Mouse (Mus musculus): ENCODE measurements around the gene Bdh1. TPM values are rescaled to one million over a fixed set of nuclear protein-coding genes. Genes with fewer than 3 reads are reported as not detected.

Gene Bdh1
- polyA plus RNA-seq, 1 experiment from 2014 or later = 208 TPM

- Histone ChIP-seq H3K27me3 (ENCODE audit: insufficient read depth, low read length) (no peaks in the 10 kb centered on the region), H3K36me3 (replicated peaks; ENCODE audit: insufficient read depth, low read length) (no peaks in the 10 kb centered on the region), H3K4me2 (ENCODE audit: low read depth, low read length) (no peak overlapping the region), H3K27ac (ENCODE audit: low read depth) (no peak overlapping the region), H3K4me3 (ENCODE audit: low read depth, low read length) (no peak overlapping the region), H3K4me1 (ENCODE audit: insufficient read depth) (no peaks in the 10 kb centered on the region), H3K9me3 (ENCODE audit: low read length) (no peaks in the 10 kb centered on the region), H3K9ac (replicated peaks) (no peak overlapping the region)
- TF ChIP-seq EP300 (IDR thresholded peaks at IDR 0.05; ENCODE audit: low read depth) (no peak), CTCF (IDR thresholded peaks at IDR 0.05; ENCODE audit: low read depth) (no peak)
- 61% methylated on average over 9 of the region's 9 CpGs for WGBS (ENCODE audit: insufficient replicate concordance)
- DNase-seq = no peak
- no peak for ATAC-seq
Measured at GRCm38 (mm10) chr16:31415885-31416450, 6.1 kb upstream of the Bdh1 start.

- DNase-seq = no peak
- Histone ChIP-seq H3K27me3 (ENCODE audit: insufficient read depth, low read length) (no peaks in the 10 kb centered on the region), H3K9me3 (ENCODE audit: low read length) (no peaks in the 10 kb centered on the region), H3K27ac (ENCODE audit: low read depth) (peak overlapping the region; percentile 71), H3K9ac (replicated peaks) (0 out of 2 replicates have a peak overlapping the region, but pooled peaks have one; percentile 11), H3K4me3 (ENCODE audit: low read depth, low read length) (no peak overlapping the region), H3K36me3 (replicated peaks; ENCODE audit: insufficient read depth, low read length) (no peaks in the 10 kb centered on the region), H3K4me2 (ENCODE audit: low read depth, low read length) (no peak overlapping the region), H3K4me1 (ENCODE audit: insufficient read depth) (0 out of 2 replicates have a peak, but pooled peaks cover 2% of the 10 kb centered on the region)
- no peak for ATAC-seq
- WGBS (ENCODE audit: insufficient replicate concordance) = 67% methylated on average over 3 of the region's 3 CpGs
- TF ChIP-seq EP300 (IDR thresholded peaks at IDR 0.05; ENCODE audit: low read depth) (no peak), CTCF (IDR thresholded peaks at IDR 0.05; ENCODE audit: low read depth) (no peak)
Measured at GRCm38 (mm10) chr16:31418704-31419103, 3.4 kb upstream of the Bdh1 start.

- no peak overlapping the region for H3K4me3 ChIP-seq (ENCODE audit: low read depth, low read length)
- ATAC-seq (peak; percentile 84), DNase-seq (peak; percentile 76)
- H3K36me3 ChIP-seq (replicated peaks; ENCODE audit: insufficient read depth, low read length) = no peaks in the 10 kb centered on the region
- no peaks in the 10 kb centered on the region for H3K9me3 ChIP-seq (ENCODE audit: low read length)
- H3K4me2 ChIP-seq (ENCODE audit: low read depth, low read length) = peak overlapping the region; percentile 26; the same call in 1 of the 2 replicates
- peak overlapping the region; percentile 71 for H3K27ac ChIP-seq (ENCODE audit: low read depth)
- no peak for TF ChIP-seq CTCF (IDR thresholded peaks at IDR 0.05; ENCODE audit: low read depth)
- peak; percentile 84 for TF ChIP-seq EP300 (IDR thresholded peaks at IDR 0.05; ENCODE audit: low read depth)
- no peak overlapping the region; the same call in 1 of the 2 replicates for H3K9ac ChIP-seq (replicated peaks)
- 0 out of 2 replicates have a peak, but pooled peaks cover 2% of the 10 kb centered on the region for H3K4me1 ChIP-seq (ENCODE audit: insufficient read depth)
- no peaks in the 10 kb centered on the region for H3K27me3 ChIP-seq (ENCODE audit: insufficient read depth, low read length)
- WGBS (ENCODE audit: insufficient replicate concordance) = 46% methylated on average over 5 of the region's 5 CpGs
Measured at GRCm38 (mm10) chr16:31419457-31419856, 2.6 kb upstream of the Bdh1 start.

- 0 out of 2 replicates have a peak, but pooled peaks cover 8% of the 10 kb centered on the region for H3K4me1 ChIP-seq (ENCODE audit: insufficient read depth)
- peak overlapping the region; percentile 75 for H3K27ac ChIP-seq (ENCODE audit: low read depth)
- DNase-seq = no peak
- no peaks in the 10 kb centered on the region; the same call in 1 of the 2 replicates for H3K27me3 ChIP-seq (ENCODE audit: insufficient read depth, low read length)
- no peak for ATAC-seq
- H3K4me2 ChIP-seq (ENCODE audit: low read depth, low read length) = peak overlapping the region; percentile 51
- H3K36me3 ChIP-seq (replicated peaks; ENCODE audit: insufficient read depth, low read length) = no peaks in the 10 kb centered on the region
- H3K9me3 ChIP-seq (ENCODE audit: low read length) = no peaks in the 10 kb centered on the region
- 53% methylated on average over 1 of the region's 1 CpGs for WGBS (ENCODE audit: insufficient replicate concordance)
- TF ChIP-seq EP300 (IDR thresholded peaks at IDR 0.05; ENCODE audit: low read depth) (no peak), CTCF (IDR thresholded peaks at IDR 0.05; ENCODE audit: low read depth) (no peak)
- peak overlapping the region; percentile 31 for H3K4me3 ChIP-seq (ENCODE audit: low read depth, low read length)
- H3K9ac ChIP-seq (replicated peaks) = peak overlapping the region; percentile 53; the same call in 1 of the 2 replicates
Measured at GRCm38 (mm10) chr16:31422722-31423121, 642 bp downstream of the Bdh1 start.

GRCm38 (mm10) chr16:31423368-31423767, 1.3 kb downstream of the Bdh1 start:
- Histone ChIP-seq H3K27me3 (ENCODE audit: insufficient read depth, low read length) (peaks cover 6% of the 10 kb centered on the region), H3K27ac (ENCODE audit: low read depth) (peak overlapping the region; percentile 75), H3K36me3 (replicated peaks; ENCODE audit: insufficient read depth, low read length) (no peaks in the 10 kb centered on the region), H3K9me3 (ENCODE audit: low read length) (no peaks in the 10 kb centered on the region), H3K4me1 (ENCODE audit: insufficient read depth) (peaks cover 13% of the 10 kb centered on the region), H3K9ac (replicated peaks) (peak overlapping the region; percentile 44; the same call in 1 of the 2 replicates), H3K4me3 (ENCODE audit: low read depth, low read length) (peak overlapping the region; percentile 31), H3K4me2 (ENCODE audit: low read depth, low read length) (peak overlapping the region; percentile 51)
- TF ChIP-seq CTCF (IDR thresholded peaks at IDR 0.05; ENCODE audit: low read depth) = no peak
- no peak for TF ChIP-seq EP300 (IDR thresholded peaks at IDR 0.05; ENCODE audit: low read depth)
- DNase-seq (no peak), ATAC-seq (no peak)
- WGBS (ENCODE audit: insufficient replicate concordance) = 59% methylated on average over 4 of the region's 4 CpGs

- no peaks in the 10 kb centered on the region for H3K9me3 ChIP-seq (ENCODE audit: low read length)
- no peak for ATAC-seq
- H3K27ac ChIP-seq (ENCODE audit: low read depth) = peak overlapping the region; percentile 62
- TF ChIP-seq EP300 (IDR thresholded peaks at IDR 0.05; ENCODE audit: low read depth) (no peak), CTCF (IDR thresholded peaks at IDR 0.05; ENCODE audit: low read depth) (no peak)
- peak overlapping the region; percentile 51 for H3K4me2 ChIP-seq (ENCODE audit: low read depth, low read length)
- peak overlapping the region; percentile 14 for H3K9ac ChIP-seq (replicated peaks)
- peaks cover 10% of the 10 kb centered on the region for H3K27me3 ChIP-seq (ENCODE audit: insufficient read depth, low read length)
- 33% methylated on average over 4 of the region's 4 CpGs for WGBS (ENCODE audit: insufficient replicate concordance)
- peak overlapping the region; percentile 27 for H3K4me3 ChIP-seq (ENCODE audit: low read depth, low read length)
- no peak for DNase-seq
- H3K36me3 ChIP-seq (replicated peaks; ENCODE audit: insufficient read depth, low read length) = no peaks in the 10 kb centered on the region
- H3K4me1 ChIP-seq (ENCODE audit: insufficient read depth) = peaks cover 25% of the 10 kb centered on the region
Measured at GRCm38 (mm10) chr16:31424416-31425187, 2.5 kb downstream of the Bdh1 start.
